Mouse (Mus musculus) layer of hippocampus, postnatal 14 days (tissue): ENCODE data around the gene Rapgef4. TPM values are rescaled to one million over a fixed set of nuclear protein-coding genes. Genes with fewer than 3 reads are reported as not detected.

Source experiments
- DNase-seq, 2 experiments: peaks; one replicate each; pipeline ENCODE4 v3.0.0; 2021 to 2022; ENCODE audit warnings: low spot score in 2 of 2, mixed read lengths in 1 of 2
- total RNA-seq, 2 experiments: library from RNA; stranded (reverse); gene quantifications; 2 replicates each; pipeline ENCODE4 v1.2.3; 2021

Gene Rapgef4
- total RNA-seq, 2 experiments from 2014 or later: 208 to 217 TPM

GRCm38 (mm10) chr2:72146061-72146460, 165.0 kb downstream of the Rapgef4 start:
- DNase-seq: no peak

- DNase-seq: no peak
Observed at GRCm38 (mm10) chr2:72147246-72147645, 166.2 kb downstream of the Rapgef4 start.

GRCm38 (mm10) chr2:72147695-72148094, 166.7 kb downstream of the Rapgef4 start:
- no peak for DNase-seq

GRCm38 (mm10) chr2:72148647-72149046, 167.6 kb downstream of the Rapgef4 start:
- no peak for DNase-seq

GRCm38 (mm10) chr2:72149059-72149458, 168.0 kb downstream of the Rapgef4 start:
- DNase-seq: peak; percentile 46 to 72

GRCm38 (mm10) chr2:72151792-72152554, 170.9 kb downstream of the Rapgef4 start:
- no peak for DNase-seq

GRCm38 (mm10) chr2:72152746-72153145, 171.7 kb downstream of the Rapgef4 start:
- no peak for DNase-seq

GRCm38 (mm10) chr2:72153851-72154250, 172.8 kb downstream of the Rapgef4 start:
- no peak for DNase-seq

- DNase-seq: no peak
Observed at GRCm38 (mm10) chr2:72155102-72155773, 174.2 kb downstream of the Rapgef4 start.

- DNase-seq: no peak
Observed at GRCm38 (mm10) chr2:72156484-72156883, 175.4 kb downstream of the Rapgef4 start.

GRCm38 (mm10) chr2:72157561-72157960, 176.5 kb downstream of the Rapgef4 start:
- DNase-seq: no peak

GRCm38 (mm10) chr2:72158045-72158444, 177.0 kb downstream of the Rapgef4 start:
- no peak for DNase-seq

GRCm38 (mm10) chr2:72158691-72159225, 177.7 kb downstream of the Rapgef4 start:
- DNase-seq: peak in 1 of 2 experiments; percentile 26

- no peak for DNase-seq
Observed at GRCm38 (mm10) chr2:72159281-72159680, 178.2 kb downstream of the Rapgef4 start.

GRCm38 (mm10) chr2:72165136-72165854, 184.3 kb downstream of the Rapgef4 start:
- no peak for DNase-seq

- DNase-seq: no peak
Observed at GRCm38 (mm10) chr2:72169451-72170100, 188.5 kb downstream of the Rapgef4 start.

- no peak for DNase-seq
Observed at GRCm38 (mm10) chr2:72170546-72170945, 189.5 kb downstream of the Rapgef4 start.

- DNase-seq: no peak
Observed at GRCm38 (mm10) chr2:72171204-72171603, 190.2 kb downstream of the Rapgef4 start.

GRCm38 (mm10) chr2:72173010-72173409, 192.0 kb downstream of the Rapgef4 start:
- no peak for DNase-seq

GRCm38 (mm10) chr2:72173844-72174243, 192.8 kb downstream of the Rapgef4 start:
- no peak for DNase-seq

- no peak for DNase-seq
Observed at GRCm38 (mm10) chr2:72175536-72175935, 194.5 kb downstream of the Rapgef4 start.
